Mouse (Mus musculus) midbrain, embryonic 14.5 days (tissue): ENCODE measurements around the gene Eif4e1b. TPM values are rescaled to one million over a fixed set of nuclear protein-coding genes. Genes with fewer than 3 reads are reported as not detected.

Experiments
- ATAC-seq: fragments of 200-750 bp; cut with Nextera tagmentation; 2 replicates; pipeline ENCODE4 v1.8.0; 2017; ENCODE audit warnings: moderate number of reproducible peaks, moderate library complexity; ENCODE audit not compliant: low FRiP score, low TSS enrichment
- DNase-seq: peaks from one replicate; pipeline ENCODE4 v3.0.0-alpha.2; 2015
- H3K27ac ChIP-seq: fragments of 300-500 bp; sonication (generic); replicated peaks from 2 replicates; pipeline ENCODE4 v1.5.1; 2014; ENCODE audit warnings: mild to moderate bottlenecking, low read depth, low read length, moderate library complexity
- H3K27me3 ChIP-seq: fragments of 300-500 bp; sonication (generic); 2 replicates; pipeline ENCODE4 v1.6.1; 2014; ENCODE audit warnings: low read length, control low read depth, mixed read lengths; ENCODE audit not compliant: control insufficient read depth, insufficient read depth
- H3K36me3 ChIP-seq: fragments of 300-500 bp; sonication (generic); 2 replicates; pipeline ENCODE4 v1.6.1; 2014; ENCODE audit warnings: low read length, control low read depth; ENCODE audit not compliant: control insufficient read depth, insufficient read depth
- H3K4me1 ChIP-seq: fragments of 300-500 bp; sonication (generic); 2 replicates; pipeline ENCODE4 v1.6.1; 2014; ENCODE audit warnings: mild to moderate bottlenecking, antibody characterized with exemption, low read length, control low read depth; ENCODE audit not compliant: control insufficient read depth, insufficient read depth
- H3K4me2 ChIP-seq: fragments of 300-500 bp; sonication (generic); 2 replicates; pipeline ENCODE4 v1.6.1; 2014; ENCODE audit warnings: mild to moderate bottlenecking, low read length, moderate library complexity
- H3K4me3 ChIP-seq: fragments of 300-500 bp; sonication (generic); replicated peaks from 2 replicates; pipeline ENCODE4 v1.5.1; 2014; ENCODE audit warnings: low read depth, low read length
- H3K9ac ChIP-seq: fragments of 300-500 bp; sonication (generic); replicated peaks from 2 replicates; pipeline ENCODE4 v1.6.1; 2014; ENCODE audit warnings: mild to moderate bottlenecking, low read length, moderate library complexity
- H3K9me3 ChIP-seq: fragments of 300-500 bp; sonication (generic); 2 replicates; pipeline ENCODE4 v1.6.1; 2016; ENCODE audit warnings: low read length, control low read depth, mixed read lengths; ENCODE audit not compliant: control insufficient read depth
- WGBS: fragments of 180-500 bp; shearing (Covaris S2); extraction: QIAGEN DNeasy Blood & Tissue Kit; methylation state at CpG from one replicate; pipeline ENCODE4 v1.1.7; 2014; 5-methylcytosine and 5-hydroxymethylcytosine counted together
- polyA plus RNA-seq: library from polyadenylated mRNA; unstranded; fragments of >200 nt; fragmentation: Nextera tagmentation; extraction: Ambion mirVana; gene quantifications from 2 replicates; pipeline ENCODE4 v1.2.1, GENCODE M21; 2014

Gene Eif4e1b
- polyA plus RNA-seq, result not detected in 2 replicates

GRCm38 (mm10) chr13:54783698-54784097 is at the start of gene Eif4e1b:
TSS of gene Eif4e1b (plus strand) at chr13:54783998.
- Histone ChIP-seq H3K9me3 (no peaks in the 10 kb centered on the region), H3K36me3 (no peaks in the 10 kb centered on the region), H3K9ac (no peak within 1 kb of the TSS), H3K4me1 (no peaks in the 10 kb centered on the region; the same call in 1 of the 2 replicates), H3K4me2 (no peak within 1 kb of the TSS), H3K27ac (no peak within 1 kb of the TSS), H3K27me3 (no peaks in the 10 kb centered on the region), H3K4me3 (no peak within 1 kb of the TSS)
- no peak for ATAC-seq
- DNase-seq, result no peak
- WGBS, result 89% methylated on average over 4 of the region's 4 CpGs

GRCm38 (mm10) chr13:54736931-54737330 is 46.9 kb upstream of the Eif4e1b start:
- Histone ChIP-seq H3K4me3 (no peak overlapping the region), H3K4me1 (peaks cover 10% of the 10 kb centered on the region; the same call in 1 of the 2 replicates), H3K9me3 (no peaks in the 10 kb centered on the region), H3K36me3 (peaks cover 75% of the 10 kb centered on the region), H3K27me3 (peaks cover 18% of the 10 kb centered on the region; the same call in 1 of the 2 replicates), H3K27ac (no peak overlapping the region), H3K9ac (no peak overlapping the region), H3K4me2 (no peak overlapping the region)
- 30% methylated on average over 3 of the region's 3 CpGs for WGBS
- no peak for ATAC-seq
- DNase-seq, result no peak

GRCm38 (mm10) chr13:54737488-54738212 is 46.1 kb upstream of the Eif4e1b start:
- WGBS, result 4% methylated on average over 86 of the region's 87 CpGs
- Histone ChIP-seq H3K4me3 (peak overlapping the region; percentile 10; the same call in 1 of the 2 replicates), H3K9me3 (no peaks in the 10 kb centered on the region), H3K36me3 (peaks cover 75% of the 10 kb centered on the region), H3K27me3 (peaks cover 18% of the 10 kb centered on the region; the same call in 1 of the 2 replicates), H3K4me2 (peak overlapping the region; percentile 39), H3K27ac (no peak overlapping the region), H3K4me1 (peaks cover 10% of the 10 kb centered on the region; the same call in 1 of the 2 replicates), H3K9ac (0 out of 2 replicates have a peak overlapping the region, but pooled peaks have one; percentile 23)
- 0 out of 2 replicates have a peak, but pooled peaks have one; percentile 47 for ATAC-seq
- DNase-seq, result peak; percentile 62

GRCm38 (mm10) chr13:54738213-54738601 is 45.6 kb upstream of the Eif4e1b start:
- DNase-seq (no peak), ATAC-seq (no peak)
- Histone ChIP-seq H3K4me2 (peak overlapping the region; percentile 39), H3K9ac (no peak overlapping the region; the same call in 1 of the 2 replicates), H3K4me1 (peaks cover 10% of the 10 kb centered on the region; the same call in 1 of the 2 replicates), H3K4me3 (peak overlapping the region; percentile 10; the same call in 1 of the 2 replicates), H3K27ac (no peak overlapping the region), H3K36me3 (peaks cover 79% of the 10 kb centered on the region), H3K27me3 (peaks cover 18% of the 10 kb centered on the region; the same call in 1 of the 2 replicates), H3K9me3 (no peaks in the 10 kb centered on the region)
- 3% methylated on average over 34 of the region's 34 CpGs for WGBS

GRCm38 (mm10) chr13:54746110-54746509 is 37.7 kb upstream of the Eif4e1b start:
- ATAC-seq (no peak), DNase-seq (no peak)
- Histone ChIP-seq H3K27ac (no peak overlapping the region), H3K4me3 (no peak overlapping the region; the same call in 1 of the 2 replicates), H3K9me3 (no peaks in the 10 kb centered on the region), H3K9ac (no peak overlapping the region), H3K4me2 (peak overlapping the region; percentile 77), H3K36me3 (peaks cover 21% of the 10 kb centered on the region), H3K27me3 (0 out of 2 replicates have a peak, but pooled peaks cover 1% of the 10 kb centered on the region), H3K4me1 (peaks cover 38% of the 10 kb centered on the region)
- WGBS, result 40% methylated on average over 6 of the region's 6 CpGs

- H3K36me3 ChIP-seq, result peaks cover 13% of the 10 kb centered on the region
- H3K27ac ChIP-seq, result no peak overlapping the region
- H3K4me1 ChIP-seq, result peaks cover 38% of the 10 kb centered on the region
- H3K9ac ChIP-seq, result no peak overlapping the region
- H3K9me3 ChIP-seq, result no peaks in the 10 kb centered on the region
- peak; percentile 21 for DNase-seq
- H3K4me3 ChIP-seq, result peak overlapping the region; percentile 61; the same call in 1 of the 2 replicates
- WGBS, result 33% methylated on average over 10 of the region's 10 CpGs
- no peak for ATAC-seq
- peak overlapping the region; percentile 77 for H3K4me2 ChIP-seq
- H3K27me3 ChIP-seq, result 0 out of 2 replicates have a peak, but pooled peaks cover 8% of the 10 kb centered on the region
Measured at GRCm38 (mm10) chr13:54746896-54747295, 36.9 kb upstream of the Eif4e1b start.

GRCm38 (mm10) chr13:54748190-54748589 is 35.6 kb upstream of the Eif4e1b start:
- 0 out of 2 replicates have a peak, but pooled peaks cover 8% of the 10 kb centered on the region for H3K27me3 ChIP-seq
- H3K4me3 ChIP-seq, result peak overlapping the region; percentile 61
- H3K4me1 ChIP-seq, result peaks cover 40% of the 10 kb centered on the region
- WGBS, result 83% methylated on average over 8 of the region's 8 CpGs
- DNase-seq (no peak), ATAC-seq (no peak)
- peak overlapping the region; percentile 77 for H3K4me2 ChIP-seq
- peak overlapping the region; percentile 88 for H3K9ac ChIP-seq
- peaks cover 9% of the 10 kb centered on the region; the same call in 1 of the 2 replicates for H3K36me3 ChIP-seq
- H3K27ac ChIP-seq, result peak overlapping the region; percentile 94
- H3K9me3 ChIP-seq, result no peaks in the 10 kb centered on the region

GRCm38 (mm10) chr13:54748721-54749060 is 35.1 kb upstream of the Eif4e1b start:
- Histone ChIP-seq H3K27ac (peak overlapping the region; percentile 94), H3K36me3 (peaks cover 9% of the 10 kb centered on the region; the same call in 1 of the 2 replicates), H3K9ac (peak overlapping the region; percentile 88), H3K4me3 (peak overlapping the region; percentile 61), H3K4me1 (peaks cover 41% of the 10 kb centered on the region), H3K4me2 (peak overlapping the region; percentile 77), H3K9me3 (no peaks in the 10 kb centered on the region), H3K27me3 (0 out of 2 replicates have a peak, but pooled peaks cover 8% of the 10 kb centered on the region)
- 31% methylated on average over 10 of the region's 10 CpGs for WGBS
- ATAC-seq, result peak; percentile 28
- no peak for DNase-seq
